In genomic region chr9:104355521-104356270, GRCm38 (mm10) we compare ENCODE assay signal across 16 mouse cellular contexts. TPM values are rescaled to one million over a fixed set of nuclear protein-coding genes. Genes with fewer than 3 reads are reported as not detected.
DNase-seq lines count a peak whose midpoint lies in the region; ATAC-seq and TF ChIP-seq lines count a peak whose summit lies in the region.
"Had no signal": no experiment of that assay in that cellular context is flagged by ENCODE, and none has a peak within 500 bp of the region (broad histone marks: within the 10 kb centered on the region; RNA-seq: fewer than 3 reads in every experiment).

No protein-coding gene starts in this region.

- intact Hi-C loops in gastrocnemius, adult 2 months (cut with DNase I), result no loop called here

- H3K9me3 ChIP-seq in hindbrain, embryonic 10.5 days, result no peaks in the 10 kb centered on the region
- no peaks in the 10 kb centered on the region for H3K9me3 ChIP-seq in hindbrain, postnatal 0 days (ENCODE audit: low read length)
- no peaks in the 10 kb centered on the region for H3K9me3 ChIP-seq in intestine, embryonic 15.5 days
- H3K9me3 ChIP-seq: heart, embryonic 15.5 days; midbrain, embryonic 12.5 days; neural tube, embryonic 13.5 days had no signal

- ATAC-seq in hindbrain, postnatal 0 days, result no peak
- peak; percentile 98 for ATAC-seq in intestine, embryonic 15.5 days
- peak; percentile 67 for ATAC-seq in neutrophil, adult 5-6 weeks (ENCODE audit: extremely low read depth, insufficient number of reproducible peaks, low FRiP score, poor library complexity, severe bottlenecking)
- ATAC-seq: hindbrain, embryonic 16.5 days had no signal

- peak; percentile 5 for DNase-seq in hindbrain, embryonic 10.5 days (ENCODE audit: low spot score)
- DNase-seq in hindbrain, postnatal 0 days (ENCODE audit: low spot score), result no peak
- DNase-seq in kidney, postnatal 10 days, result peak; percentile 21
- no peak for DNase-seq in gastrocnemius, adult 8-10 months (ENCODE audit: low spot score in 2 of 2)
- no peak for DNase-seq in spleen, postnatal 14 days (ENCODE audit: low spot score in 2 of 2)
- no peak for DNase-seq in gastrocnemius, adult 2 months
- DNase-seq: cerebellum, adult 2 months; gastrocnemius, postnatal 14 days; lung, embryonic 14.5 days had no signal

- no peak overlapping the region for H3K9ac ChIP-seq in hindbrain, postnatal 0 days (replicated peaks; ENCODE audit: low read length)
- no peak overlapping the region for H3K9ac ChIP-seq in intestine, embryonic 15.5 days
- H3K9ac ChIP-seq: heart, embryonic 15.5 days; lung, embryonic 14.5 days; midbrain, embryonic 12.5 days; neural tube, embryonic 13.5 days had no signal

- no peaks in the 10 kb centered on the region for H3K27me3 ChIP-seq in hindbrain, embryonic 10.5 days (ENCODE audit: insufficient read depth, poor library complexity, severe bottlenecking)
- no peaks in the 10 kb centered on the region for H3K27me3 ChIP-seq in hindbrain, postnatal 0 days (ENCODE audit: insufficient read depth, low read length)
- H3K27me3 ChIP-seq in intestine, embryonic 15.5 days (replicated peaks), result no peaks in the 10 kb centered on the region
- H3K27me3 ChIP-seq: heart, embryonic 15.5 days; midbrain, embryonic 12.5 days; neural tube, embryonic 13.5 days had no signal

- H3K4me3 ChIP-seq in hindbrain, embryonic 10.5 days, result no peak overlapping the region
- no peak overlapping the region for H3K4me3 ChIP-seq in hindbrain, postnatal 0 days (ENCODE audit: low read length)
- no peak overlapping the region for H3K4me3 ChIP-seq in intestine, embryonic 15.5 days (replicated peaks)
- no peak overlapping the region for H3K4me3 ChIP-seq in gastrocnemius, adult 2 months
- H3K4me3 ChIP-seq: heart, embryonic 15.5 days; midbrain, embryonic 12.5 days; neural tube, embryonic 13.5 days had no signal

- H3K27ac ChIP-seq in hindbrain, embryonic 10.5 days, result no peak overlapping the region
- no peak overlapping the region for H3K27ac ChIP-seq in hindbrain, postnatal 0 days
- H3K27ac ChIP-seq in intestine, embryonic 15.5 days, result peak overlapping the region; percentile 81
- no peak overlapping the region for H3K27ac ChIP-seq in gastrocnemius, adult 2 months
- H3K27ac ChIP-seq: heart, embryonic 15.5 days; midbrain, embryonic 12.5 days; neural tube, embryonic 13.5 days had no signal

- H3K4me1 ChIP-seq in hindbrain, embryonic 10.5 days (replicated peaks), result peaks cover 7% of the 10 kb centered on the region
- H3K4me1 ChIP-seq in hindbrain, postnatal 0 days (ENCODE audit: insufficient read depth, low read length), result no peaks in the 10 kb centered on the region
- H3K4me1 ChIP-seq in intestine, embryonic 15.5 days (replicated peaks), result no peaks in the 10 kb centered on the region
- H3K4me1 ChIP-seq: heart, embryonic 15.5 days; neural tube, embryonic 13.5 days had no signal

- H3K4me2 ChIP-seq in hindbrain, postnatal 0 days (ENCODE audit: low read depth, low read length), result no peak overlapping the region
- H3K4me2 ChIP-seq in intestine, embryonic 15.5 days (replicated peaks), result peak overlapping the region; percentile 39; the same call in 1 of the 2 replicates
- H3K4me2 ChIP-seq: heart, embryonic 15.5 days; lung, embryonic 14.5 days; midbrain, embryonic 12.5 days; neural tube, embryonic 13.5 days had no signal

- H3K36me3 ChIP-seq in hindbrain, embryonic 10.5 days, result no peaks in the 10 kb centered on the region
- no peaks in the 10 kb centered on the region for H3K36me3 ChIP-seq in hindbrain, postnatal 0 days (ENCODE audit: insufficient read depth, low read length)
- no peaks in the 10 kb centered on the region for H3K36me3 ChIP-seq in intestine, embryonic 15.5 days
- H3K36me3 ChIP-seq: G1E; heart, embryonic 15.5 days; midbrain, embryonic 12.5 days; neural tube, embryonic 13.5 days had no signal

- no peak for TF ChIP-seq CTCF in hindbrain, postnatal 0 days (IDR thresholded peaks at IDR 0.05; ENCODE audit: low read depth)
- TF ChIP-seq CTCF in gastrocnemius, adult 2 months (IDR thresholded peaks at IDR 0.05), result no peak

- 83% methylated on average over 8 of the region's 8 CpGs for WGBS in hindbrain, embryonic 10.5 days
- 69% methylated on average over 8 of the region's 8 CpGs for WGBS in hindbrain, postnatal 0 days
- WGBS in intestine, embryonic 15.5 days, result 54% methylated on average over 8 of the region's 8 CpGs

RNA-seq across cellular contexts. Expression of gene Acpp, which starts 18.1 kb away (rescaled TPM):
- polyA plus RNA-seq in hindbrain, embryonic 10.5 days (2016; fragmentation: Nextera tagmentation; extraction: Ambion mirVana), result 0.22 and 0.29 TPM in 2 replicates
- 0.65 and 3.1 TPM in 2 replicates for total RNA-seq in hindbrain, postnatal 0 days (2014; rRNA removed)
- 0.25 and 0.37 TPM in 2 replicates for polyA plus RNA-seq in hindbrain, postnatal 0 days (2015; fragmentation: Nextera tagmentation; extraction: Ambion mirVana)
- 1.5 TPM in 2 replicates for polyA plus RNA-seq in intestine, embryonic 15.5 days (2015; fragmentation: Nextera tagmentation; extraction: Ambion mirVana)
- total RNA-seq in neutrophil, adult 5-6 weeks (2017), result 29.8 and 36.7 TPM in 2 replicates
- total RNA-seq in gastrocnemius, adult 8-10 months (2022), result under 1 TPM in 1 of 4 experiments, not detected in 3; 0.21 TPM
- not detected for total RNA-seq in gastrocnemius, adult 2 months (2021)
- polyA plus RNA-seq: G1E had no signal

Comparison
In these comparisons a context has a peak if more than half of its experiments do, and no peak if none do; other contexts are left out.
1. DNase-seq: peak in hindbrain, embryonic 10.5 days (single experiment) and kidney, postnatal 10 days (single experiment); none in hindbrain, postnatal 0 days (single experiment), gastrocnemius, adult 8-10 months (0 of 2), spleen, postnatal 14 days (0 of 2) and gastrocnemius, adult 2 months (single experiment).